Mouse (Mus musculus) hindbrain, embryonic 12.5 days (tissue): ENCODE results near the gene Ppm1g. TPM values are rescaled to one million over a fixed set of nuclear protein-coding genes. Genes with fewer than 3 reads are reported as not detected.

Experiments
- ATAC-seq: fragments of 200-750 bp; cut with Nextera tagmentation; 2 replicates; pipeline ENCODE4 v1.8.0; 2017; ENCODE audit warnings: moderate TSS enrichment; ENCODE audit not compliant: low FRiP score
- H3K27ac ChIP-seq: fragments of 300-500 bp; sonication (generic); 2 replicates; pipeline ENCODE4 v1.5.1; 2016; ENCODE audit warnings: mild to moderate bottlenecking
- H3K27me3 ChIP-seq: fragments of 300-500 bp; sonication (generic); 2 replicates; pipeline ENCODE4 v1.6.1; 2016; ENCODE audit warnings: mild to moderate bottlenecking
- H3K36me3 ChIP-seq: fragments of 300-500 bp; sonication (generic); 2 replicates; pipeline ENCODE4 v1.6.1; 2016; ENCODE audit warnings: mild to moderate bottlenecking
- H3K4me1 ChIP-seq: fragments of 300-500 bp; sonication (generic); 2 replicates; pipeline ENCODE4 v1.6.1; 2016
- H3K4me2 ChIP-seq: fragments of 300-500 bp; sonication (generic); replicated peaks from 2 replicates; pipeline ENCODE4 v1.6.1; 2016; ENCODE audit warnings: mild to moderate bottlenecking
- H3K4me3 ChIP-seq: fragments of 300-500 bp; sonication (generic); 2 replicates; pipeline ENCODE4 v1.5.1; 2016; ENCODE audit warnings: mild to moderate bottlenecking
- H3K9ac ChIP-seq: fragments of 300-500 bp; sonication (generic); 2 replicates; pipeline ENCODE4 v1.6.1; 2016; ENCODE audit warnings: mild to moderate bottlenecking, moderate library complexity
- H3K9me3 ChIP-seq: fragments of 300-500 bp; sonication (generic); replicated peaks from 2 replicates; pipeline ENCODE4 v1.6.1; 2016; ENCODE audit warnings: mild to moderate bottlenecking
- WGBS: fragments of 180-500 bp; shearing (Covaris S2); methylation state at CpG from one replicate; pipeline ENCODE4 v1.1.7; 2016; 5-methylcytosine and 5-hydroxymethylcytosine counted together
- polyA plus RNA-seq: library from polyadenylated mRNA; unstranded; fragments of >200 nt; fragmentation: Nextera tagmentation; extraction: Ambion mirVana; gene quantifications from 2 replicates; pipeline ENCODE4 v1.2.1, GENCODE M21; 2016

Gene Ppm1g
- polyA plus RNA-seq, 1 experiment from 2014 or later, result 149 TPM

GRCm38 (mm10) chr5:31195671-31196070 lies 24.8 kb downstream of the Ppm1g start:
- H3K4me2 ChIP-seq, result no peak overlapping the region
- H3K9me3 ChIP-seq, result peaks cover 6% of the 10 kb centered on the region
- H3K36me3 ChIP-seq, result peaks cover 66% of the 10 kb centered on the region
- peaks cover 27% of the 10 kb centered on the region for H3K4me1 ChIP-seq
- no peaks in the 10 kb centered on the region for H3K27me3 ChIP-seq
- no peak overlapping the region for H3K4me3 ChIP-seq
- H3K9ac ChIP-seq, result no peak overlapping the region
- ATAC-seq, result no peak
- WGBS, result 94% methylated on average over 4 of the region's 4 CpGs
- H3K27ac ChIP-seq, result no peak overlapping the region

DNA sequence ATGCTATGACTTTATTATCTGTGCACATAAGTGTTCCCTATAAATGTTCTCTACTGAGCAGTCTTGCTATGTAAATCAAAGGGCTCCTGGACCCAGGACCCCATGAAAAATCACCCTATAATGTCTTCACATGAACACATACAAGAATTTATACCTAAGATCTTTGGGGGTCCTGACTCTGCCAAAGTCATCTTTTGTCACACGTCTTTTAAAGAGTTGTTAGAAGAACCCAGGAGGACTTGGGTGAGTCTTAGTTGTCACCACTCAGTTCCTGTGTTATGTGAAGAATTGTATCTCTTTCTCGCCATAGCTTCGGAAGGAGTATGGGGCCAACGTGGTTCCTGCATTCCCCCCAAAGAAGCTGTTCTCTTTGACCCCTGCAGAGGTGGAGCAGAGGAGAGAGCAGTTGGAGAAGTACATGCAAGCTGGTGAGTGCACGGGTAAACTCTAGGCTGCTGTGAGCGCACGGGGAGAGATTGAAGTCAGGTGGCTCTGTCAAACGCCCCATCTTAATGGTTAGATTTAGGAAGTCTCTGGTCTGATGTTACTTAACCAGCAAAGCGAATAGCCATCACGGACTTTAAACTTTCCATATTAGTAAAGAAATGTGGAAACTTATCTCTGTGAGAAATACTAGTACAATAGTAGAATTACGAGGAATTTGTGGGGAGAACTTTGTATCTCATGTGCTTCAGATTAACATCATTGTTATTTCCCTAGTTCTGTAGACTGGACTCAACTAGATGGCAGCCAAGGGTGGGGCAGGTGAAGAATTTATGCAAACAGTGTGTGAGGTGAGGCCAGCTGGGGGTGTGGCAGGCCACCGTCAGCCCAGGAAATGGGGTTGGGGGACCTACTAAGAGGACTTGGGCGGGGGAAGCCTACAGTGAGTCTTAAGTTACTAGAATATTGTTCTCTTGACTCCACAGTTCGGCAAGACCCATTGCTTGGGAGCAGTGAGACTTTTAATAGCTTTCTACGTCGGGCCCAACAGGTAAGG lies 25.7 kb downstream of the Ppm1g start:
- peaks cover 22% of the 10 kb centered on the region for H3K4me1 ChIP-seq
- no peak overlapping the region for H3K9ac ChIP-seq
- ATAC-seq, result no peak
- no peak overlapping the region for H3K27ac ChIP-seq
- H3K4me3 ChIP-seq, result peak overlapping the region; percentile 80; the same call in 1 of the 2 replicates
- H3K27me3 ChIP-seq, result no peaks in the 10 kb centered on the region
- H3K9me3 ChIP-seq, result no peaks in the 10 kb centered on the region
- H3K4me2 ChIP-seq, result peak overlapping the region; percentile 87; the same call in 1 of the 2 replicates
- 94% methylated on average over 16 of the region's 16 CpGs for WGBS
- H3K36me3 ChIP-seq, result peaks cover 68% of the 10 kb centered on the region

DNA sequence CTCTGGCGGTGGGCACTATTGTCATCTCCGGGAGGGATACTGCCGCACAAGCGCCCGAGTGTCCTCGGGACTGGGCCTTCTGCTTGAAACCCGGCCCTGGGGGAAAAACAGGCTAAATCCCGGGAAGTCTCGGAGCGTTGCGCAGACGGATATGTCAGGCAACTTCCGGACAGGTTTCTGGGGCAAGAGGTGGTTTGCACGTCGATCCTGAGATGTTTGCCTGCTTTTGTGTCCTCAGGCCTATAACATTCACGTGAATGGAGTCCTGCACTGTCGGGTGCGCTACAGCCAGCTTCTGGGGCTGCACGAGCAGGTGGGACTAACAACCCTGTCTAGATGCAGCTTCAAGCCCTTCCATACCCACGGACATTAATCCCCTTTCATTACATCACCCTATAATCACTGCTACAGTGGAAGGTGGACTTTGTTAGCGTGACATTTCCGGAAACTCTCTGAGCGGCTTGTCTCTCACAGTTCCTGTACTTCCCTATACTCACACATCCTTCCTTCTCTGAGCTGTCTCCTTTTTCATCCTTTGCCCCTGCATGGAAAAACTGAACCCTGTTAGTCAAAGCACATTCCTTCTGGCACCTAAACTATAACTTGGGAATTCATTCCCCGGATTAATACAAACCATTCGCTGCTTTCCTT lies 26.7 kb downstream of the Ppm1g start:
- peaks cover 65% of the 10 kb centered on the region for H3K36me3 ChIP-seq
- H3K27me3 ChIP-seq, result no peaks in the 10 kb centered on the region
- no peaks in the 10 kb centered on the region for H3K9me3 ChIP-seq
- peak overlapping the region; percentile 85 for H3K9ac ChIP-seq
- ATAC-seq, result peak; percentile 41
- H3K4me2 ChIP-seq, result peak overlapping the region; percentile 87
- 15% methylated on average over 25 of the region's 25 CpGs for WGBS
- peaks cover 22% of the 10 kb centered on the region for H3K4me1 ChIP-seq
- H3K4me3 ChIP-seq, result peak overlapping the region; percentile 80
- H3K27ac ChIP-seq, result peak overlapping the region; percentile 83

DNA sequence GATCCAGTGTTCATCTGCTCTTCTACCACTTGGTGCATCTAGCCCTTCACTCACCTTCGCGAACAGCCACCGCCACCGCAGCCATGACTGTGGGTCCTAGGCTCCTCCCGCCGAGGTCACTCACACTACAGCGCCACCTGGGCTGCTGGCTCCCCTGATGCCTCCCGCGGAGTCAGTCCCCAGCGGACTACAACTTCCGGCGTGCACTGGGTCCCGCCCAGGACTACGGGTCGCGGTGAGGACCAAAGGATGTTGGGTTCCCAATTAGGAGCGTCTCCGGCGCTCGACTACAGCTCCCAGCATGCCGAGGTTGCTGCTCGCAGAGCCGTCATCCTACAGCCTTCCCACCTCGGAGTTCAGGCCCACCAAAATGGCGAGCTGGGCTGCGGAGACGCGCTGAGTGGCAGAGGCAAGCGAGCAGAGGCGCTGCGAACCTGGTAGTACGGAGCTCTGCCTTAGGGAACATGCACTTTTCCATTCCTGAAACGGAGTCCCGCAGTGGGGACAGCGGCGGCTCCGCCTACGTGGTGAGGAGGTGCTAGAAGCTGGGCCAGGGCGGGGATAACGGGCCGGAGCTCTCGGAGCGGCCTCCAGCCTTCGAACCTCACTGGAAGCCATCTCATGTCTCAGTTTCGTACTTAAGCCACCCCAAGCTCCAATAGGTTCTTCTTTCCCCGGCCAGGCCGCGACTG lies 27.4 kb downstream of the Ppm1g start, which contains the start of the genes Snx17 and Eif2b4:
Gene Snx17, plus strand, starts transcription at position 289 of the 692 bp plus-strand sequence.
Gene Eif2b4, minus strand, starts transcription at position 492 of the 692 bp plus-strand sequence.
- ATAC-seq, result peak; percentile 95
- Histone ChIP-seq H3K4me1 (peaks cover 22% of the 10 kb centered on the region), H3K4me2 (peak within 1 kb of the TSS; percentile 87), H3K9ac (peak within 1 kb of the TSS; percentile 85), H3K4me3 (peak within 1 kb of the TSS; percentile 80), H3K36me3 (peaks cover 65% of the 10 kb centered on the region), H3K27ac (peak within 1 kb of the TSS; percentile 83), H3K9me3 (no peaks in the 10 kb centered on the region), H3K27me3 (no peaks in the 10 kb centered on the region)
- under 1% methylated on average over 48 of the region's 48 CpGs for WGBS

GRCm38 (mm10) chr5:31192045-31192938 lies 28.2 kb downstream of the Ppm1g start:
- peak; percentile 64 for ATAC-seq
- peak overlapping the region; percentile 87 for H3K4me2 ChIP-seq
- H3K4me1 ChIP-seq, result peaks cover 22% of the 10 kb centered on the region
- peaks cover 65% of the 10 kb centered on the region for H3K36me3 ChIP-seq
- peak overlapping the region; percentile 83 for H3K27ac ChIP-seq
- H3K9ac ChIP-seq, result peak overlapping the region; percentile 67
- 17% methylated on average over 42 of the region's 42 CpGs for WGBS
- H3K9me3 ChIP-seq, result no peaks in the 10 kb centered on the region
- H3K27me3 ChIP-seq, result no peaks in the 10 kb centered on the region
- peak overlapping the region; percentile 80 for H3K4me3 ChIP-seq

DNA sequence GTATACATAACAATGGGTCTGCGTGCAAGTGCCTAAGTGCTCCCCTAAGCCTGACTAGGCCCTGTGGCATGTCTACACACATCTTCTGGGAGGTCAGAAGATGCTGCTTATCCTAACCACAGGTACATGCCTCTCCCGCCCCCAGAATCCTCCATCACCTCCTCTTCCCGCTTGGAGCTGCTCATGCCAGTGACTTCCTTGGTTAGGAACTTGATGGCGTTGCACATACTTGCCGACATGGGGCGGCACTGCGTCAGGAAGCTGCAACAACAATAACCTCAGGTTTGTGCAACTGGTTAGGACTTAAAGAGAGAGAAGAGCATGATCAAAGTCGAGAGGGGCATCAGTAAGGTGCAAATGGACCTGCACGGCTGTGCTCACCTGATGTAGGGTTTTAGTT lies 30.3 kb downstream of the Ppm1g start:
- Histone ChIP-seq H3K9ac (no peak overlapping the region), H3K27me3 (no peaks in the 10 kb centered on the region), H3K4me3 (no peak overlapping the region), H3K9me3 (no peaks in the 10 kb centered on the region), H3K4me2 (no peak overlapping the region), H3K36me3 (peaks cover 52% of the 10 kb centered on the region), H3K27ac (no peak overlapping the region), H3K4me1 (peaks cover 22% of the 10 kb centered on the region)
- WGBS, result 91% methylated on average over 9 of the region's 9 CpGs
- no peak for ATAC-seq

- H3K27me3 ChIP-seq, result no peaks in the 10 kb centered on the region
- peaks cover 43% of the 10 kb centered on the region for H3K36me3 ChIP-seq
- H3K9ac ChIP-seq, result no peak overlapping the region
- H3K4me2 ChIP-seq, result no peak overlapping the region
- no peaks in the 10 kb centered on the region for H3K9me3 ChIP-seq
- H3K4me1 ChIP-seq, result peaks cover 11% of the 10 kb centered on the region
- no peak overlapping the region for H3K4me3 ChIP-seq
- WGBS, result 81% methylated on average over 4 of the region's 4 CpGs
- no peak overlapping the region for H3K27ac ChIP-seq
- no peak for ATAC-seq
Measured at GRCm38 (mm10) chr5:31188223-31188840, 32.2 kb downstream of the Ppm1g start.

GRCm38 (mm10) chr5:31183678-31184077 lies 36.8 kb downstream of the Ppm1g start:
- Histone ChIP-seq H3K9me3 (no peaks in the 10 kb centered on the region), H3K36me3 (peaks cover 22% of the 10 kb centered on the region), H3K4me3 (no peak overlapping the region), H3K4me2 (no peak overlapping the region), H3K9ac (no peak overlapping the region), H3K27ac (no peak overlapping the region), H3K27me3 (no peaks in the 10 kb centered on the region), H3K4me1 (peaks cover 8% of the 10 kb centered on the region)
- no peak for ATAC-seq
- 66% methylated on average over 4 of the region's 4 CpGs for WGBS

GRCm38 (mm10) chr5:31181183-31181770 lies 39.2 kb downstream of the Ppm1g start:
- ATAC-seq, result no peak
- Histone ChIP-seq H3K9ac (no peak overlapping the region), H3K27me3 (no peaks in the 10 kb centered on the region), H3K27ac (no peak overlapping the region), H3K4me2 (no peak overlapping the region), H3K4me3 (no peak overlapping the region), H3K9me3 (no peaks in the 10 kb centered on the region), H3K4me1 (peaks cover 9% of the 10 kb centered on the region), H3K36me3 (no peaks in the 10 kb centered on the region)
- whole genome bisulfite sequencing, result 94% methylated on average over 9 of the region's 9 CpGs

- peak within 1 kb of the TSS; percentile 87 for H3K4me2 ChIP-seq
- peak within 1 kb of the TSS; percentile 87 for H3K4me3 ChIP-seq
- H3K27ac ChIP-seq, result peak within 1 kb of the TSS; percentile 97
- H3K9ac ChIP-seq, result peak within 1 kb of the TSS; percentile 87
- H3K4me1 ChIP-seq, result peaks cover 9% of the 10 kb centered on the region
- no peaks in the 10 kb centered on the region for H3K9me3 ChIP-seq
- under 1% methylated on average over 59 of the region's 59 CpGs for WGBS
- H3K36me3 ChIP-seq, result 0 out of 2 replicates have a peak, but pooled peaks cover 2% of the 10 kb centered on the region
- no peaks in the 10 kb centered on the region for H3K27me3 ChIP-seq
- ATAC-seq, result peak; percentile 98
Measured at GRCm38 (mm10) chr5:31179766-31180630, 40.5 kb downstream of the Ppm1g start, which contains the start of the genes Gm29609 and Gtf3c2. Gene Gm29609, minus strand, starts transcription at chr5:31179911. Gene Gtf3c2, minus strand, starts transcription at chr5:31180144.
